Mouse (Mus musculus) retina, embryonic 14.5 days (tissue): Measurements from ENCODE around the gene Lbh.

Source experiments
- DNase-seq: peaks from one replicate; pipeline ENCODE4 v3.0.0-alpha.2; 2015; ENCODE audit warnings: low spot score

Gene Lbh

GRCm38 (mm10) chr17:72918053-72918452, at the start of gene Lbh:
TSS of gene Lbh (plus strand) at chr17:72918305.
- DNase-seq: peak; percentile 96

- no peak for DNase-seq
Measured at GRCm38 (mm10) chr17:72878979-72879378, 39.1 kb upstream of the Lbh start.

GRCm38 (mm10) chr17:72880156-72880555, 37.9 kb upstream of the Lbh start:
- DNase-seq: no peak

- DNase-seq: no peak
Measured at GRCm38 (mm10) chr17:72881051-72881450, 37.1 kb upstream of the Lbh start.

- no peak for DNase-seq
Measured at GRCm38 (mm10) chr17:72881804-72882203, 36.3 kb upstream of the Lbh start.

- peak; percentile 87 for DNase-seq
Measured at GRCm38 (mm10) chr17:72889556-72890397, 28.3 kb upstream of the Lbh start.

- no peak for DNase-seq
Measured at GRCm38 (mm10) chr17:72890398-72890898, 27.7 kb upstream of the Lbh start.

GRCm38 (mm10) chr17:72891556-72891955, 26.5 kb upstream of the Lbh start:
- DNase-seq: no peak

GRCm38 (mm10) chr17:72895506-72895905, 22.6 kb upstream of the Lbh start:
- no peak for DNase-seq

GRCm38 (mm10) chr17:72897076-72897475, 21.0 kb upstream of the Lbh start:
- DNase-seq: no peak

GRCm38 (mm10) chr17:72897961-72898360, 20.1 kb upstream of the Lbh start:
- no peak for DNase-seq

GRCm38 (mm10) chr17:72898775-72899174, 19.3 kb upstream of the Lbh start:
- no peak for DNase-seq

GRCm38 (mm10) chr17:72901021-72901420, 17.1 kb upstream of the Lbh start:
- DNase-seq: no peak

- no peak for DNase-seq
Measured at GRCm38 (mm10) chr17:72901705-72902104, 16.4 kb upstream of the Lbh start.

GRCm38 (mm10) chr17:72903321-72903720, 14.8 kb upstream of the Lbh start:
- DNase-seq: no peak

GRCm38 (mm10) chr17:72903921-72904421, 14.1 kb upstream of the Lbh start:
- DNase-seq: no peak

- DNase-seq: no peak
Measured at GRCm38 (mm10) chr17:72904873-72905272, 13.2 kb upstream of the Lbh start.

- DNase-seq: no peak
Measured at GRCm38 (mm10) chr17:72906231-72906896, 11.7 kb upstream of the Lbh start.

- no peak for DNase-seq
Measured at GRCm38 (mm10) chr17:72907211-72907610, 10.9 kb upstream of the Lbh start.

GRCm38 (mm10) chr17:72907777-72908176, 10.3 kb upstream of the Lbh start:
- DNase-seq: no peak

GRCm38 (mm10) chr17:72908561-72908960, 9.5 kb upstream of the Lbh start:
- no peak for DNase-seq

GRCm38 (mm10) chr17:72909061-72909852, 8.8 kb upstream of the Lbh start:
- no peak for DNase-seq
